In genomic region chr10:117501426-117501825, GRCm38 (mm10) we compare ENCODE assay signal across 27 mouse cellular contexts.
"Had no signal": no experiment of that assay in that cellular context is flagged by ENCODE, and none has a peak within 500 bp of the region (broad histone marks: within the 10 kb centered on the region; RNA-seq: fewer than 3 reads in every experiment).

No protein-coding gene starts in this region.

- H3K27me3 ChIP-seq: embryonic facial prominence, embryonic 12.5 days; embryonic facial prominence, embryonic 13.5 days; embryonic facial prominence, embryonic 15.5 days; forebrain, embryonic 15.5 days had no signal

- H3K9me3 ChIP-seq: embryonic facial prominence, embryonic 10.5 days; embryonic facial prominence, embryonic 12.5 days; embryonic facial prominence, embryonic 13.5 days; embryonic facial prominence, embryonic 15.5 days; forebrain, embryonic 10.5 days; forebrain, embryonic 12.5 days; forebrain, embryonic 13.5 days; forebrain, embryonic 15.5 days had no signal

- H3K27ac ChIP-seq: embryonic facial prominence, embryonic 10.5 days; embryonic facial prominence, embryonic 12.5 days; embryonic facial prominence, embryonic 13.5 days; embryonic facial prominence, embryonic 15.5 days; forebrain, embryonic 10.5 days; forebrain, embryonic 12.5 days; forebrain, embryonic 13.5 days; forebrain, embryonic 15.5 days; gastrocnemius, adult 2 months; heart, adult 2 months had no signal

- H3K9ac ChIP-seq: embryonic facial prominence, embryonic 12.5 days; embryonic facial prominence, embryonic 13.5 days; embryonic facial prominence, embryonic 15.5 days; forebrain, embryonic 12.5 days; forebrain, embryonic 13.5 days; forebrain, embryonic 15.5 days; forebrain, postnatal 0 days had no signal

- H3K4me2 ChIP-seq: embryonic facial prominence, embryonic 12.5 days; embryonic facial prominence, embryonic 13.5 days; embryonic facial prominence, embryonic 15.5 days; forebrain, embryonic 12.5 days; forebrain, embryonic 13.5 days; forebrain, embryonic 15.5 days had no signal

- DNase-seq: cerebellum, adult 8-10 months; cerebellum, adult 9-10 months; cerebellum, adult 9-11 months; cerebellum, postnatal 10 days; cerebellum, postnatal 14 days; cerebellum, postnatal 25 days; cerebellum, postnatal 36 days; embryo, embryonic 11 days; forebrain, postnatal 0 days; gastrocnemius, adult 2 months; gastrocnemius, postnatal 10 days; gastrocnemius, postnatal 14 days; gastrocnemius, postnatal 25 days; gastrocnemius, postnatal 36 days; heart, adult 18-20 months; heart, adult 2 months had no signal

- H3K4me1 ChIP-seq: embryonic facial prominence, embryonic 12.5 days; embryonic facial prominence, embryonic 13.5 days; embryonic facial prominence, embryonic 15.5 days; forebrain, embryonic 12.5 days; forebrain, embryonic 15.5 days had no signal

- ATAC-seq: forebrain, embryonic 13.5 days; forebrain, embryonic 14.5 days; forebrain, embryonic 15.5 days; forebrain, embryonic 16.5 days; forebrain, postnatal 0 days had no signal

- H3K36me3 ChIP-seq: embryonic facial prominence, embryonic 10.5 days; embryonic facial prominence, embryonic 12.5 days; embryonic facial prominence, embryonic 13.5 days; embryonic facial prominence, embryonic 15.5 days; forebrain, embryonic 10.5 days; forebrain, embryonic 12.5 days; forebrain, embryonic 15.5 days had no signal

- H3K4me3 ChIP-seq: embryonic facial prominence, embryonic 10.5 days; embryonic facial prominence, embryonic 12.5 days; embryonic facial prominence, embryonic 13.5 days; embryonic facial prominence, embryonic 15.5 days; erythroblast, embryonic 14.5 days; forebrain, embryonic 10.5 days; forebrain, embryonic 12.5 days; forebrain, embryonic 13.5 days; forebrain, embryonic 15.5 days; gastrocnemius, adult 2 months; heart, adult 2 months had no signal
